Mouse (Mus musculus): ENCODE results near the gene Kmt2b.

DNA sequence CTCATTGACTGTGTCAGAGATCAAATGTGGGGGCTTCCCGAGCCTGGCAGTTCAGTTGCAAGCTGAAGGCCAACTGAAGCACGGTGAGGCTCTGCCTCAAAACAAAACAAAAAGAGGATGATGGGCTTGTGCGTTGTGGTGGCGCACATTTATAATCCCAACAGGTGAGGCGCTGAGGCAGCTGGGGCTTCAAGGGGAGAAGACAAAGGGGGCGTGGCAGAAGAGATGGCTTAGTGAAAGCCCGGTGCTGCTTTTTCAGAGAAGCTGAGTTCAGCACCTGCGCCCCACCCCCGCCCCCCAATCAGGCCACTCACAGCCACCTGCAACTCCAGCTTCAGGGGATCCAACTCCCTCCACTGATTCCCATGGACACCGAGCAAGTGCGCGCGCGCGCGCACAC, 19.9 kb upstream of the Kmt2b start:
- no peak for TF ChIP-seq ZNF384 (IDR thresholded peaks at IDR 0.05; ENCODE audit: low read depth, low read length)
- no peak for TF ChIP-seq EP300 (IDR thresholded peaks at IDR 0.05; ENCODE audit: low read length)
- TF ChIP-seq SMC3 (IDR thresholded peaks at IDR 0.05; ENCODE audit: low read depth, low read length): no peak
- no peak for TF ChIP-seq CHD1 (IDR thresholded peaks at IDR 0.05; ENCODE audit: low read depth, low read length)
- TF ChIP-seq NELFE (IDR thresholded peaks at IDR 0.05; ENCODE audit: low read depth, low read length): no peak
- no peak for TF ChIP-seq CTCF (conservative IDR thresholded peaks at IDR 0.05 in 1 of 2, IDR thresholded peaks at IDR 0.05 in 1 of 2; ENCODE audit: low read depth in 2 of 2, low read length in 2 of 2)
- TF ChIP-seq MEF2A (IDR thresholded peaks at IDR 0.05; ENCODE audit: borderline replicate concordance, low read depth, low read length): no peak
- TF ChIP-seq ELF1 (IDR thresholded peaks at IDR 0.05; ENCODE audit: low read depth, low read length): no peak
- TF ChIP-seq NRF1 (IDR thresholded peaks at IDR 0.05; ENCODE audit: low read depth, low read length): no peak
- TF ChIP-seq MYC (IDR thresholded peaks at IDR 0.05; ENCODE audit: low read depth, low read length): no peak
- no peak for TF ChIP-seq POLR2A (IDR thresholded peaks at IDR 0.05; ENCODE audit: low read depth, low read length)
